Mouse (Mus musculus): ENCODE data around the gene Abhd12b.

Abhd12b gene

GRCm38 (mm10) chr12:70204433-70204832 is 50.5 kb downstream of the Abhd12b start:
- DNase-seq (ENCODE audit: low spot score in 2 of 2): no peak

- no peak for DNase-seq (ENCODE audit: low spot score in 2 of 2)
Measured at GRCm38 (mm10) chr12:70208214-70208613, 54.3 kb downstream of the Abhd12b start.

- no peak for DNase-seq (ENCODE audit: low spot score in 2 of 2)
Measured at GRCm38 (mm10) chr12:70212501-70212900, 58.6 kb downstream of the Abhd12b start.

- no peak for DNase-seq (ENCODE audit: low spot score in 2 of 2)
Measured at GRCm38 (mm10) chr12:70213601-70214000, 59.7 kb downstream of the Abhd12b start.

GRCm38 (mm10) chr12:70214281-70214680 is 60.3 kb downstream of the Abhd12b start:
- no peak for DNase-seq (ENCODE audit: low spot score in 2 of 2)

GRCm38 (mm10) chr12:70216229-70216800 is 62.4 kb downstream of the Abhd12b start:
- no peak for DNase-seq (ENCODE audit: low spot score in 2 of 2)

- DNase-seq (ENCODE audit: low spot score in 2 of 2): no peak
Measured at GRCm38 (mm10) chr12:70218795-70219540, 65.0 kb downstream of the Abhd12b start.

- DNase-seq (ENCODE audit: low spot score in 2 of 2): no peak
Measured at GRCm38 (mm10) chr12:70221425-70221824, 67.5 kb downstream of the Abhd12b start.

- DNase-seq (ENCODE audit: low spot score in 2 of 2): no peak
Measured at GRCm38 (mm10) chr12:70223331-70223730, 69.4 kb downstream of the Abhd12b start.

- DNase-seq (ENCODE audit: low spot score in 2 of 2): no peak
Measured at GRCm38 (mm10) chr12:70226655-70227054, 72.7 kb downstream of the Abhd12b start.

GRCm38 (mm10) chr12:70227121-70227932 is 73.4 kb downstream of the Abhd12b start:
- no peak for DNase-seq (ENCODE audit: low spot score in 2 of 2)

GRCm38 (mm10) chr12:70228155-70228554 is 74.2 kb downstream of the Abhd12b start:
- DNase-seq (ENCODE audit: low spot score in 2 of 2): no peak

GRCm38 (mm10) chr12:70231294-70231693 is 77.4 kb downstream of the Abhd12b start, which contains the start of gene Pygl:
Pygl (minus strand) TSS chr12:70231488.
- DNase-seq (ENCODE audit: low spot score in 2 of 2): no peak

GRCm38 (mm10) chr12:70232020-70232544 is 78.1 kb downstream of the Abhd12b start:
- no peak for DNase-seq (ENCODE audit: low spot score in 2 of 2)
